Mouse (Mus musculus) MEL (cell line): Measurements from ENCODE around the gene Ift57. TPM values are rescaled to one million over a fixed set of nuclear protein-coding genes. Genes with fewer than 3 reads are reported as not detected.

Experiments
- DNase-seq: peaks from one replicate; pipeline ENCODE4 v3.0.0; 2011; ENCODE audit warnings: low read depth, low spot score
- H3K27ac ChIP-seq: 2 replicates; pipeline ENCODE4 v1.5.1; 2012; ENCODE audit warnings: low read depth, mild to moderate bottlenecking, control low read depth, low read length, moderate library complexity; ENCODE audit not compliant: control insufficient read depth
- H3K27me3 ChIP-seq, 2 experiments: fragments of 150-350 bp in 1 of 2; sonication (generic) in 1 of 2; 2 replicates each; pipeline ENCODE4 v1.6.1; 2012; ENCODE audit warnings: low read length in 2 of 2, mild to moderate bottlenecking in 2 of 2, improper control_type of control experiment in 1 of 2, moderate library complexity in 1 of 2; ENCODE audit not compliant: insufficient read depth in 2 of 2, control insufficient read depth in 1 of 2
- H3K36me3 ChIP-seq, 2 experiments: 2 replicates each; pipeline ENCODE4 v1.6.1; 2012 to 2014; ENCODE audit warnings: low read length in 2 of 2, improper control_type of control experiment in 1 of 2, inconsistent platforms in 1 of 2, mild to moderate bottlenecking in 1 of 2; ENCODE audit not compliant: insufficient read depth in 2 of 2, control insufficient read depth in 1 of 2
- H3K4me1 ChIP-seq, 2 experiments: fragments of 150-350 bp in 1 of 2; sonication (generic) in 1 of 2; 2 replicates each; pipeline ENCODE4 v1.6.1; 2012; ENCODE audit warnings: low read length in 2 of 2, improper control_type of control experiment in 1 of 2, mild to moderate bottlenecking in 1 of 2; ENCODE audit not compliant: insufficient read depth in 2 of 2, control insufficient read depth in 1 of 2
- H3K4me3 ChIP-seq, 2 experiments: fragments of 150-350 bp in 1 of 2; sonication (generic) in 1 of 2; 2 replicates each; pipeline ENCODE4 v1.5.1; 2012; ENCODE audit warnings: low read depth in 2 of 2, low read length in 2 of 2, mild to moderate bottlenecking in 2 of 2, moderate library complexity in 2 of 2, control low read depth in 1 of 2, improper control_type of control experiment in 1 of 2; ENCODE audit not compliant: control insufficient read depth in 1 of 2, insufficient read depth in 1 of 2
- H3K79me2 ChIP-seq: 2 replicates; pipeline ENCODE4 v1.6.1; 2012; ENCODE audit warnings: mild to moderate bottlenecking, low read length, moderate library complexity; ENCODE audit not compliant: control insufficient read depth, poor library complexity, insufficient read depth
- H3K9ac ChIP-seq: 2 replicates; pipeline ENCODE4 v1.6.1; 2012; ENCODE audit warnings: low read depth, mild to moderate bottlenecking, control low read depth, low read length, moderate library complexity; ENCODE audit not compliant: control insufficient read depth, poor library complexity, severe bottlenecking
- H3K9me3 ChIP-seq: fragments of 150-350 bp; sonication (generic); replicated peaks from 2 replicates; pipeline ENCODE4 v1.6.1; 2012; ENCODE audit warnings: mild to moderate bottlenecking, low read length, improper control_type of control experiment, moderate library complexity; ENCODE audit not compliant: insufficient read depth
- BHLHE40 ChIP-seq: IDR thresholded peaks from 2 replicates; pipeline ENCODE4 v1.6.1; 2012; ENCODE audit warnings: low read depth, mild to moderate bottlenecking, inconsistent platforms, low read length, improper control_type of control experiment, borderline replicate concordance
- CHD2 ChIP-seq: IDR thresholded peaks from 2 replicates; pipeline ENCODE4 v1.6.1; 2011; ENCODE audit warnings: low read length, improper control_type of control experiment
- EP300 ChIP-seq, 2 experiments: IDR thresholded peaks; 2 replicates each; pipeline ENCODE4 v1.6.1; 2011; ENCODE audit warnings: improper control_type of control experiment in 2 of 2, low read length in 2 of 2, low read depth in 1 of 2, mild to moderate bottlenecking in 1 of 2
- ETS1 ChIP-seq: IDR thresholded peaks from 2 replicates; pipeline ENCODE4 v1.6.1; 2012; ENCODE audit warnings: low read depth, mild to moderate bottlenecking, inconsistent platforms, low read length, improper control_type of control experiment, moderate library complexity
- HCFC1 ChIP-seq: IDR thresholded peaks from 2 replicates; pipeline ENCODE4 v1.6.1; 2012; ENCODE audit warnings: low read depth, mild to moderate bottlenecking, inconsistent platforms, low read length, improper control_type of control experiment, moderate library complexity
- JUND ChIP-seq: IDR thresholded peaks from 2 replicates; pipeline ENCODE4 v1.6.1; 2011; ENCODE audit warnings: low read depth, mild to moderate bottlenecking, improper control_type of control experiment, low read length
- KAT2A ChIP-seq: conservative IDR thresholded peaks from 2 replicates; pipeline ENCODE4 v1.6.1; 2012; ENCODE audit warnings: low read depth, low read length, improper control_type of control experiment, inconsistent platforms
- MAFK ChIP-seq: IDR thresholded peaks from 2 replicates; pipeline ENCODE4 v1.6.1; 2011; ENCODE audit warnings: low read depth, mild to moderate bottlenecking, low read length, improper control_type of control experiment, borderline replicate concordance
- MAX ChIP-seq: IDR thresholded peaks from 2 replicates; pipeline ENCODE4 v1.6.1; 2011; ENCODE audit warnings: low read length, improper control_type of control experiment
- MAZ ChIP-seq: IDR thresholded peaks from 2 replicates; pipeline ENCODE4 v1.6.1; 2012; ENCODE audit warnings: low read depth, mild to moderate bottlenecking, inconsistent platforms, low read length, improper control_type of control experiment
- MYC ChIP-seq: IDR thresholded peaks from 2 replicates; pipeline ENCODE4 v1.6.1; 2011; ENCODE audit warnings: low read depth, mild to moderate bottlenecking, low read length, improper control_type of control experiment, moderate library complexity
- POLR2AphosphoS2 ChIP-seq: IDR thresholded peaks from 2 replicates; pipeline ENCODE4 v1.6.1; 2011; ENCODE audit warnings: low read length, improper control_type of control experiment
- RAD21 ChIP-seq: IDR thresholded peaks from 2 replicates; pipeline ENCODE4 v1.6.1; 2011; ENCODE audit warnings: mild to moderate bottlenecking, low read depth, low read length, improper control_type of control experiment
- RCOR1 ChIP-seq: IDR thresholded peaks from 2 replicates; pipeline ENCODE4 v1.6.1; 2012; ENCODE audit warnings: low read depth, mild to moderate bottlenecking, inconsistent platforms, low read length, improper control_type of control experiment
- SIN3A ChIP-seq: IDR thresholded peaks from 2 replicates; pipeline ENCODE4 v1.6.1; 2012; ENCODE audit warnings: low read length, improper control_type of control experiment, inconsistent platforms
- TBP ChIP-seq: IDR thresholded peaks from 2 replicates; pipeline ENCODE4 v1.8.0; 2011; ENCODE audit warnings: low read depth, low read length, improper control_type of control experiment
- TCF12 ChIP-seq: IDR thresholded peaks from 2 replicates; pipeline ENCODE4 v1.6.1; 2014; ENCODE audit warnings: low read depth, mild to moderate bottlenecking, inconsistent platforms, low read length, improper control_type of control experiment, moderate library complexity
- UBTF ChIP-seq: IDR thresholded peaks from 2 replicates; pipeline ENCODE4 v1.6.1; 2012; ENCODE audit warnings: low read depth, mild to moderate bottlenecking, inconsistent platforms, low read length, improper control_type of control experiment, moderate library complexity, borderline replicate concordance; ENCODE audit not compliant: insufficient read depth
- USF2 ChIP-seq, 2 experiments: IDR thresholded peaks; 2 replicates each; pipeline ENCODE4 v1.6.1; 2011 to 2012; ENCODE audit warnings: improper control_type of control experiment in 2 of 2, low read length in 2 of 2, borderline replicate concordance in 1 of 2, inconsistent platforms in 1 of 2, low read depth in 1 of 2, mild to moderate bottlenecking in 1 of 2; ENCODE audit not compliant: insufficient read depth in 1 of 2
- ZKSCAN1 ChIP-seq: IDR thresholded peaks from 2 replicates; pipeline ENCODE4 v1.6.1; 2012; ENCODE audit warnings: low read depth, mild to moderate bottlenecking, inconsistent platforms, low read length, improper control_type of control experiment, moderate library complexity
- ZNF384 ChIP-seq: IDR thresholded peaks from 2 replicates; pipeline ENCODE4 v1.6.1; 2012; ENCODE audit warnings: low read depth, mild to moderate bottlenecking, inconsistent platforms, low read length, improper control_type of control experiment
- polyA plus RNA-seq, 2 experiments: library from polyadenylated mRNA; stranded (reverse) in 1 of 2; unstranded in 1 of 2; fragments of >175 nt in 1 of 2; fragments of >200 nt in 1 of 2; gene quantifications; 2 replicates each; pipeline versions ENCODE4 v1.2.1 to v1.2.4; 2012; ENCODE audit warnings: low replicate concordance in 2 of 2, low read depth in 1 of 2; ENCODE audit not compliant: insufficient read length in 2 of 2, insufficient read depth in 1 of 2, missing spikeins in 1 of 2
- total RNA-seq: library from RNA; depleted of rRNA; stranded (reverse); fragments of 300-350 nt; gene quantifications from 2 replicates; pipeline ENCODE4 v1.2.3, GENCODE M21; 2012

Gene Ift57
- total and polyA plus RNA-seq, 3 experiments: 5.7 to 11.1 TPM; not detected in 1

GRCm38 (mm10) chr16:49657182-49657581, 41.9 kb upstream of the Ift57 start:
- Histone ChIP-seq H3K4me1 (no peaks in the 10 kb centered on the region), H3K27me3 (peaks cover 0 to 6% of the 10 kb centered on the region in 2 experiments; a peak in 2 of 4 replicates), H3K9me3 (no peaks in the 10 kb centered on the region), H3K79me2 (no peaks in the 10 kb centered on the region), H3K9ac (no peak overlapping the region), H3K4me3 (no peak overlapping the region), H3K36me3 (no peaks in the 10 kb centered on the region; a peak in 1 of 4 replicates), H3K27ac (no peak overlapping the region)
- no peak for DNase-seq
- TF ChIP-seq EP300 (IDR thresholded peaks at IDR 0.05; ENCODE audit: low read depth in 1 of 2, low read length in 2 of 2): no peak
- TF ChIP-seq BHLHE40: no peak
- no peak for TF ChIP-seq HCFC1
- TF ChIP-seq MAZ: no peak
- no peak for TF ChIP-seq ZKSCAN1
- no peak for TF ChIP-seq POLR2AphosphoS2
- no peak for TF ChIP-seq TCF12
- TF ChIP-seq UBTF: no peak
- no peak for TF ChIP-seq MYC
- TF ChIP-seq TBP: no peak
- TF ChIP-seq JUND: no peak
- TF ChIP-seq ZNF384: no peak
- TF ChIP-seq RCOR1: no peak
- no peak for TF ChIP-seq RAD21
- no peak for TF ChIP-seq KAT2A
- TF ChIP-seq CHD2: no peak
- no peak for TF ChIP-seq MAX

- Histone ChIP-seq H3K36me3 (no peaks in the 10 kb centered on the region; a peak in 1 of 4 replicates), H3K9ac (no peak overlapping the region), H3K4me1 (no peaks in the 10 kb centered on the region)
- DNase-seq: no peak
- TF ChIP-seq ETS1 (no peak), UBTF (no peak), USF2 (IDR thresholded peaks at IDR 0.05; ENCODE audit: borderline replicate concordance in 1 of 2, insufficient read depth in 1 of 2, low read depth in 1 of 2, low read length in 2 of 2) (no peak), RCOR1 (no peak), KAT2A (no peak), SIN3A (no peak), HCFC1 (no peak), MAFK (no peak)
- TF ChIP-seq, all 39 proteins: peak for 0
- no peak overlapping the region for H3K4me3 ChIP-seq
- no peaks in the 10 kb centered on the region; a peak in 1 of 4 replicates for H3K27me3 ChIP-seq
- no peaks in the 10 kb centered on the region for H3K79me2 ChIP-seq
- H3K27ac ChIP-seq: no peak overlapping the region
- H3K9me3 ChIP-seq: no peaks in the 10 kb centered on the region
Observed at GRCm38 (mm10) chr16:49658029-49658428, 41.0 kb upstream of the Ift57 start.
